Mouse (Mus musculus): ENCODE data around the gene Hivep1. TPM values are rescaled to one million over a fixed set of nuclear protein-coding genes. Genes with fewer than 3 reads are reported as not detected.

Gene Hivep1
- 28.7 and 31.6 TPM in 2 replicates for polyA plus RNA-seq (2012; rRNA removed)

DNA sequence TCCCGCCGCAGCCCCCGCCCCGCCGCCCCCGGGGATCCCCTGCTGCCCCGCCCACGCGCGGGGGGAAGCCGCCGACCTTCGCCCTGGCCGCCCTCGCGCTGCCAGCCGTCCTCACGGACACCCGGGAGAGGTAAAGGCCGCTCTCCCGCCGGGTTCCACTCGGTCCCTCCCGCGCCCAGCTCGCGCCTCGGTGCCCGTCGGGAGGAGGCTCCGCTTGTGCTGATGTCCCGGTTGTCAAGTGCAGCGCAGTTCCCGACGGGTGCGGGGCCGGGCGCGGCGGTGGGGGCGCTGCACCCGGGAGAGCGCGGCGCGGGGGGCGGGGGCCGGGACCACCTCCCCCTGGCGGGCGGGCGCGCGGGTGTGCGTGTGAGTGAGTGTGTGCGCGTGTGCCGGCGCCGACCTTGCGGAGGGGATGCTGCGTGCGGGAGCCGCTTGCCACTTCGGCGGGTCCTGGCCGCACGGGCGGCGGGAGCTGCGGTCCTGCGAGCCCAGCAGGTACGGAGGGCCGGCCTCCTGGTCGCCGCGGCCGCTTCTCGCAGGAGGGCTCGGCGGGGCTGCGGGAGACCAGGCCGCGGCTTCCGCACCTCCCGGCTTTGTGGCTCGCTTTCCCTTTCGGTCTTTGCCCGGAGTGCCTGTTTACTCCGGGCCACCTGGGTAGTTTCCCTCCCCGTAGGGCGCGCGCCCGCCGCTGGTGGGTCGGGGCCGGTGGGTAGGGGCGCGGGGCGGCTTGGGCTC, at the start of gene Hivep1:
Gene Hivep1 (plus strand): TSS at position 61 of the 735 bp plus-strand sequence.

Other genes starting within 250 kb of the Hivep1 start
- 23.7 and 25.7 TPM in 2 replicates for gene Adtrp, start 204.3 kb upstream of the Hivep1 start, polyA plus RNA-seq (2012; rRNA removed)
- 7.5 and 7.8 TPM in 2 replicates for gene Edn1, start 249.5 kb downstream of the Hivep1 start, polyA plus RNA-seq (2012; rRNA removed)